Mouse (Mus musculus) embryonic facial prominence, embryonic 14.5 days (tissue): Measurements from ENCODE around the gene Zfp507. TPM values are rescaled to one million over a fixed set of nuclear protein-coding genes. Genes with fewer than 3 reads are reported as not detected.

Source experiments
- ATAC-seq: fragments of 200-750 bp; cut with Nextera tagmentation; 2 replicates; pipeline ENCODE4 v1.8.0; 2017; ENCODE audit warnings: low read depth, moderate number of reproducible peaks, moderate TSS enrichment
- DNase-seq: peaks from one replicate; pipeline ENCODE4 v3.0.0-alpha.2; 2015; ENCODE audit warnings: low spot score
- H3K27ac ChIP-seq: fragments of 300-500 bp; sonication (generic); replicated peaks from 2 replicates; pipeline ENCODE4 v1.5.1; 2014; ENCODE audit warnings: low read depth, mild to moderate bottlenecking, low read length, moderate library complexity
- H3K27me3 ChIP-seq: fragments of 300-500 bp; sonication (generic); replicated peaks from 2 replicates; pipeline ENCODE4 v1.6.1; 2014; ENCODE audit warnings: low read length; ENCODE audit not compliant: control insufficient read depth, insufficient read depth
- H3K36me3 ChIP-seq: fragments of 300-500 bp; sonication (generic); 2 replicates; pipeline ENCODE4 v1.6.1; 2014; ENCODE audit warnings: low read length, mixed read lengths; ENCODE audit not compliant: control insufficient read depth, insufficient read depth
- H3K4me1 ChIP-seq: fragments of 300-500 bp; sonication (generic); 2 replicates; pipeline ENCODE4 v1.6.1; 2014; ENCODE audit warnings: antibody characterized with exemption, low read length; ENCODE audit not compliant: control insufficient read depth, insufficient read depth
- H3K4me2 ChIP-seq: fragments of 300-500 bp; sonication (generic); 2 replicates; pipeline ENCODE4 v1.6.1; 2014; ENCODE audit warnings: low read depth, mild to moderate bottlenecking, low read length, moderate library complexity, mixed read lengths
- H3K4me3 ChIP-seq: fragments of 300-500 bp; sonication (generic); 2 replicates; pipeline ENCODE4 v1.5.1; 2014; ENCODE audit warnings: low read depth, mild to moderate bottlenecking, low read length
- H3K9ac ChIP-seq: fragments of 300-500 bp; sonication (generic); 2 replicates; pipeline ENCODE4 v1.6.1; 2014; ENCODE audit warnings: low read depth, mild to moderate bottlenecking, low read length, moderate library complexity, mixed read lengths
- H3K9me3 ChIP-seq: fragments of 300-500 bp; sonication (generic); 2 replicates; pipeline ENCODE4 v1.6.1; 2016; ENCODE audit warnings: low read length; ENCODE audit not compliant: control insufficient read depth
- WGBS: fragments of 180-500 bp; shearing (Covaris S2); extraction: QIAGEN DNeasy Blood & Tissue Kit; methylation state at CpG from one replicate; pipeline ENCODE4 v1.1.7; 2014; 5-methylcytosine and 5-hydroxymethylcytosine counted together
- polyA plus RNA-seq: library from polyadenylated mRNA; unstranded; fragments of >200 nt; fragmentation: Nextera tagmentation; extraction: Ambion mirVana; gene quantifications from 2 replicates; pipeline ENCODE4 v1.2.1, GENCODE M21; 2014

The Zfp507 gene
- polyA plus RNA-seq, 1 experiment from 2014 or later = 17.8 TPM

- H3K9me3 ChIP-seq = 0 out of 2 replicates have a peak, but pooled peaks cover 4% of the 10 kb centered on the region
- ATAC-seq = no peak
- no peak overlapping the region for H3K4me3 ChIP-seq
- H3K27ac ChIP-seq = no peak overlapping the region
- peaks cover 57% of the 10 kb centered on the region for H3K36me3 ChIP-seq
- no peak for DNase-seq
- no peaks in the 10 kb centered on the region for H3K27me3 ChIP-seq
- H3K9ac ChIP-seq = no peak overlapping the region
- no peaks in the 10 kb centered on the region; the same call in 1 of the 2 replicates for H3K4me1 ChIP-seq
- no peak overlapping the region for H3K4me2 ChIP-seq
These were observed 63.9 kb downstream of the Zfp507 start for GRCm38 (mm10) chr7:35738871-35739270.

GRCm38 (mm10) chr7:35733313-35734050, 69.3 kb downstream of the Zfp507 start:
- H3K4me2 ChIP-seq = no peak overlapping the region
- peak; percentile 76 for DNase-seq

GRCm38 (mm10) chr7:35732585-35733059, 70.2 kb downstream of the Zfp507 start:
- no peak overlapping the region for H3K4me2 ChIP-seq
- peaks cover 35% of the 10 kb centered on the region for H3K36me3 ChIP-seq
- no peaks in the 10 kb centered on the region; the same call in 1 of the 2 replicates for H3K4me1 ChIP-seq
- H3K9ac ChIP-seq = no peak overlapping the region
- no peaks in the 10 kb centered on the region for H3K27me3 ChIP-seq
- H3K27ac ChIP-seq = no peak overlapping the region
- H3K9me3 ChIP-seq = 0 out of 2 replicates have a peak, but pooled peaks cover 3% of the 10 kb centered on the region
- WGBS = 79% methylated on average over 9 of the region's 10 CpGs
- no peak overlapping the region for H3K4me3 ChIP-seq
- DNase-seq (no peak), ATAC-seq (no peak)

More at GRCm38 (mm10) chr7:35733313-35734050, 69.3 kb downstream of the Zfp507 start:
- Histone ChIP-seq H3K9ac (no peak overlapping the region), H3K4me1 (no peaks in the 10 kb centered on the region; the same call in 1 of the 2 replicates), H3K27ac (no peak overlapping the region), H3K36me3 (peaks cover 35% of the 10 kb centered on the region), H3K27me3 (no peaks in the 10 kb centered on the region), H3K4me3 (no peak overlapping the region), H3K9me3 (0 out of 2 replicates have a peak, but pooled peaks cover 4% of the 10 kb centered on the region)
- whole genome bisulfite sequencing = 70% methylated on average over 14 of the region's 14 CpGs
- ATAC-seq = peak; percentile 71

- H3K4me3 ChIP-seq = no peak overlapping the region
- H3K27ac ChIP-seq = no peak overlapping the region
- H3K4me2 ChIP-seq = no peak overlapping the region
- ATAC-seq (peak; percentile 37; the same call in 1 of the 2 replicates), DNase-seq (peak; percentile 27)
- no peaks in the 10 kb centered on the region for H3K9me3 ChIP-seq
- H3K4me1 ChIP-seq = no peaks in the 10 kb centered on the region; the same call in 1 of the 2 replicates
- peaks cover 43% of the 10 kb centered on the region for H3K36me3 ChIP-seq
- no peaks in the 10 kb centered on the region for H3K27me3 ChIP-seq
- WGBS = 84% methylated on average over 9 of the region's 9 CpGs
- H3K9ac ChIP-seq = no peak overlapping the region
These were observed 73.2 kb downstream of the Zfp507 start for GRCm38 (mm10) chr7:35729621-35730031.

- H3K4me2 ChIP-seq = no peak overlapping the region
- no peak for ATAC-seq
- H3K27ac ChIP-seq = no peak overlapping the region
- H3K9me3 ChIP-seq = 0 out of 2 replicates have a peak, but pooled peaks cover 2% of the 10 kb centered on the region
- no peak overlapping the region for H3K4me3 ChIP-seq
- H3K36me3 ChIP-seq = peaks cover 55% of the 10 kb centered on the region
- H3K4me1 ChIP-seq = no peaks in the 10 kb centered on the region
- 96% methylated on average over 12 of the region's 12 CpGs for WGBS
- H3K9ac ChIP-seq = no peak overlapping the region
- no peak for DNase-seq
- no peaks in the 10 kb centered on the region for H3K27me3 ChIP-seq
These were observed 74.4 kb downstream of the Zfp507 start for GRCm38 (mm10) chr7:35728376-35728775.

GRCm38 (mm10) chr7:35723035-35723434, 79.8 kb downstream of the Zfp507 start:
- H3K36me3 ChIP-seq = peaks cover 86% of the 10 kb centered on the region
- H3K27ac ChIP-seq = no peak overlapping the region
- H3K4me2 ChIP-seq = no peak overlapping the region
- H3K9ac ChIP-seq = no peak overlapping the region
- H3K4me3 ChIP-seq = no peak overlapping the region
- no peaks in the 10 kb centered on the region for H3K27me3 ChIP-seq
- no peak for DNase-seq
- no peak for ATAC-seq
- no peaks in the 10 kb centered on the region for H3K4me1 ChIP-seq
- 0 out of 2 replicates have a peak, but pooled peaks cover 5% of the 10 kb centered on the region for H3K9me3 ChIP-seq
- WGBS = 85% methylated on average over 2 of the region's 2 CpGs

Other genes starting within 250 kb of the Zfp507 start
- 57.3 and 59.0 TPM in 2 replicates for gene Nudt19, start 246.7 kb downstream of the Zfp507 start, polyA plus RNA-seq
- gene Rgs9bp, start 217.4 kb downstream of the Zfp507 start, polyA plus RNA-seq = 0.17 and 0.22 TPM in 2 replicates
- gene Ankrd27, start 216.8 kb downstream of the Zfp507 start, polyA plus RNA-seq = 42.0 and 46.3 TPM in 2 replicates
- gene Pdcd5, start 155.5 kb downstream of the Zfp507 start, polyA plus RNA-seq = 272 and 275 TPM in 2 replicates
- gene Dpy19l3, start 48.5 kb downstream of the Zfp507 start, polyA plus RNA-seq = 34.9 and 38.9 TPM in 2 replicates